Mouse (Mus musculus) embryo, embryonic 11 days (tissue): ENCODE results near the gene Mrln.

Experiments
- DNase-seq: peaks from one replicate; pipeline ENCODE4 v3.0.0-alpha.2; 2015

Gene Mrln

DNA sequence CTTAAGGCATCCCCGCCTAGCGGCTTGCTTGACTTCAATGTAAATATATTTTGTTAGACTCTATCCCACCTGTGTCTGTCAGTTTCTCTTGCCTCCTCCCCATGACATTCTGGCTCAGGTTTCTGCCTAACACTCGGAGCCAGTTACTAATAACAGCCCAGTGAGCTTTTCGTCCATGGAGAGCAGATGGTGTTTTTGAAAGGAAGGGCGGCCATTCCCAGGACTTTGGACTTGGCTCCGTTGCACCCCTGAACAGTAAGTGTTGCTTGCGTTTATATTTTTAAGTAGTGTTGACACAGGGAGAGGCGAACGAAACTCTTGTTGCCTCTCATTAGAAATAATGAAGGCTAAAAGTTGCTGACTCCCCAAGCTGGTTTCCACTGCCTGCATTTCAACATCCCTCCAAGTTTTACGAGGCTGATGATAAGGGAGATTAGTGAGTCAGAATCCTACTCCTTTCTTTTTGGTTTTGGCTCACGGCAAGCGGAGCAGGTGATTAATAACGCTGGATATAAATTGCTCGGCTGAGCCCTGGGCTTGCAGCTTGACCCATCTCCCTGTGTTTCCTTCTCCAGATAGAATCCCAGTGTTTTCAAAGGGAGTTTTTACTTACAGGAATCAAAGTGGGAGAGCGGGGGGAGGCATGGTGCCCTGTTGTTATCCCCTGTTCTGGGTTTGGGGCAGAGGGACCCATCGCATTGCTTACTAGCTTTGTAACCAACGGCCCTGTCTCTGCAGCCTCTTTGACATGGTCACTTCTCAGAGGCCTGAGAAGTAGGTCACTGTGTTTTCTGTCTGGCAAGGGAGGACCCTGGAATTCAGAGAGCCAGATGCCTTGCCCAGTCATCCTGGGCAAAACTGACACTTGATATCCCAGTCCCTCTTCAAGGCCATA lies at the start of gene Mrln:
TSS of gene Mrln (plus strand) at position 160 of the 895 bp plus-strand sequence.
- peak; percentile 40 for DNase-seq

DNA sequence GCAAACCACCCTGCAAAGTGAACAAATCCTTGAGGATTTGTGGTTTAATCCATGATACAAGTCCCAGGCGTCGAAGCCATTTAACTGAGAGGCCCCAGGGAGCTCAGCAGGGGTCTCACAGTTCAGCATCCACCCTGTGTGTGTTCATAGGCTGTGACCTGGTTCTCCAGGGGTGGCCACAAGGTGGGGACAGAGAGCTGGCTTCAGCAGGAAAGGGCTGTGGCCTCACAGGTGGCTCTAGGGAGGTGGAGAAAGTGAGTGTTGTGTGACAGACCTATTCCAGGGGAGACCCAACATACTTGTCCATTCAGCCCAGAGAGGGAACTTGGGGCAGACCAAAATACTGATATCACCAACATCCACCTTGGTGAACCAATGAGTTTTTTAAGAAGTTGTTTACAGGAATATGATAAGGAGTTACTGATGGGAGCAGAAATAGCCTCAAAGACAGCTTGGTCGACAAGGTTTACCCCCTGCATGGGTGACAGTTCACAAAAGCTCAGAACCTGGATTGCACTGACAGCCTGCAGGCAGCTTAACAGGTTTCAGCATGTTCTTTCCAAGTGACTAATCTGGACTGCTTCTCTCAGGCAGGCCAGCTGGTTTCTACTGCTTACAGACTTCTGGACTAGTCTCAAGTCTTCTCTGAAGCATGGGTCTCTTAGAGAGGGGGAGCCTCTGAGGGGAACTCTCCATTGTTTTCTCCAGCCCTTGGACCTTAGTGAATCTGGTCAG lies 47.9 kb upstream of the Mrln start:
- DNase-seq = no peak

GRCm38 (mm10) chr10:70159651-70160320 lies 44.7 kb upstream of the Mrln start:
- no peak for DNase-seq

DNA sequence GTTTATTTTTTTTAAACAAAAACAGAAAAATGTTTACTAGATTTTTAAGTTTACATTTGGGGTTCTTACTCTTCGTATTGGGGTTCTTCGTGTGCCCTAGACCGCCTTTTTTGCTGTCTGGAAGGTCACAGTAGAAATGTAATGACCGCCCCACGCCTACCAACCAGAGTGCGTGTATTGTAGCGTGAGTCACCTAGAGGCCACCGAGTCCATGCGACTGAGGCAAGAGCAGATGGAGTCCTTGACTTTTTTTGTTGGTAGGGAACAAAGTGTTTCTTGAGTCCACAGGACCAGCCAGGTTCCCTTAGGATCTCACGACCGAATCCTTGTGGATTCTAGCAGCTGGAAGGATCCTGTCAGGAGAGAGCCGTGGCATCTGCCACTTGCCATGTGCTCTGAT lies 43.7 kb upstream of the Mrln start:
- DNase-seq = no peak

DNA sequence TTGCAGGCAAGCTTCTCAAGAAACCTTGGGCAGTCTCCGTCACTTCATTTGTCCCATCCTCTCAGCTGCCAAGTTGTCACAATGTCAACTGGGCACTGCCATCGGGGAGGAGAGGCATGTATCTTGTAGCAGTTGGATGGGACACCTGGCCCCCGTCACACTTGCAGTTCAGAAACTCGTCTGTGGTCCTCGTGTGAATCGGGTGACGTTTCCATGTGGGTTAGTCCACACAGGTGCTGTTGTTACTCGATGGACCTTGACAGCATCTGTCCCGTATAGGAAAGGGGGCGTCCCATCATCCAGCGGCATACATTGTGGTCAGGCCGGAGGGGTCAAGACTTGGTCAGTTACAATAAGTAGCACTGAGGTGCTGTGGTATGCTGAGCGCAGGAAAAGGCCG lies 43.0 kb upstream of the Mrln start:
- no peak for DNase-seq

DNA sequence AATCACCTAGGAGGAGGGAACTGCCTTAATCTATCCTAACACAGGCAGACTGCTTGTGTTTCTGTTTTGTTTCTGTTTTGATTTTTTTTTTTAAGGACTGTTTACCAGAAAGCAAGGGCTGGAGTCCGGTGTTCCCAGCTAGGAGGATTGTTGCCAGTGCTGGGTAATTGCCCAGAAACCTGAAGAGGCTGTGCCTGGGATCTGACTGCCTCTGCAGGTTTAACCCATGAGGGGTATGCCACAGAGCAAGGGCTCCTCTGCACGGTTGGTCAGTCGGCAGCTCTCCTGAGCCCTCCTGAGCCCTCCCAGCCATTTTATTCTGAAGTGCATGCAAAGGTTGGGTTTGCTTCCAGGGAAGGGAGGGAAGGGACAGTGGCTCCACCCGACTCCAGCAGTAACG lies 40.8 kb upstream of the Mrln start:
- no peak for DNase-seq

DNA sequence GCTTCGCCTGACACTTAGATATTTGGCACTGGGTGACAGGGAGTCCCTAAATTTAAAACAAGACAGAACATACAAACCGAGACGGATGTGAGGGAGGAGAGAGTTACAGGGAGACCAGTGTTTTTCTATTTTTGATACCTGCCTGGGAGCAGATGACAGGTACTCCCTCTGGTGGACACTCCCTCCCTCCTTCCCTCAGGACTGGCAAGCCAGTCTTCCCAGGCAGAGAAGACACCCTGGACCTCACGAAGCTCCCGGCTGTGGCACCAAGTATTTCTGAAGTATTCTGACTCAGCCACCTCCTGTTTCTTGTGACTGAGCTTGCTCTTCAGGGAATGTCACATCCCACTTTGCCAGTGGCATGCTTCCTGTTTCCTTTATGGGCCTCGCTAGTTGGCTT lies 38.6 kb upstream of the Mrln start:
- DNase-seq = no peak

DNA sequence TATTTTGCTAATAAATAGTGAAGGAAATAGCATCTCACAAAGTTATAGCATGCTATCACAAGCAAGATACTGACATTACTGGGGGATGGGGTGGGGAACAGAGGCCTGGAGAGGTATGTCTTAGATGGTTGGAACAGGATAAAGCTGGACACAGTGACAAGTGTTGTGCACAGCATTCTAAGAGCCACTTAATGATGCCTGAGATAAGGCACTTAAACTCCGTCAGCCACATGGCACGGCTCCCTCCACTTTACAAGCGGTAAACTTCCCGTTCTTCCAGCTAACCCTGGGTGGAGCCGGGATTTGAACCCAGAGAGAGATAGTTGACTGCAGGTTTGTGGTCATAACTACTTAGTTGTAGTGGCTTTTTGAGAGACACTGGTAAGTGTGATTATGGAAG lies 38.0 kb upstream of the Mrln start:
- DNase-seq = no peak

GRCm38 (mm10) chr10:70167625-70168024 lies 36.8 kb upstream of the Mrln start:
- no peak for DNase-seq

DNA sequence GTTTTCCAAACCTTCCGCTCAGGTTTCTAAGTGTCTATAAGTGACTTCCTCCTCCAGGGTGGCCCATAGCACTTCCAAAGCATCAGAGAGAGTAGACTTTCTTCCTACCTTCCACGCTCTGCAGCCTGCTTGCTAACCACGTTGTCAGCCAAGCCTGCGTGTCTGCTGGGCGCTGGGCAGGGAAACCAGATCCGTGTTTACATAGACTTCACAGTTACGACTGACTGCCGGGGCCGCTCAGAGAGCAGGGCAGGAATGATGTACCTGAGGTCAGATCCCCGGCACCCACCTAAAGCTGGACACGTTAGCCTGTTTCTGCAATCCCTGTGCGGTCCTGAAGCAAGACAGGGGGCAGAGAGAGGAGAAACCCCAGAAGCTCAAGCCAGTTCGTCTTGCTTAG lies 36.1 kb upstream of the Mrln start:
- DNase-seq = no peak

- no peak for DNase-seq
These were observed 35.4 kb upstream of the Mrln start for GRCm38 (mm10) chr10:70169044-70169443.

GRCm38 (mm10) chr10:70173314-70173713 lies 31.1 kb upstream of the Mrln start:
- peak; percentile 71 for DNase-seq

- DNase-seq = no peak
These were observed 29.8 kb upstream of the Mrln start for GRCm38 (mm10) chr10:70174494-70175190.

GRCm38 (mm10) chr10:70180727-70181126 lies 23.7 kb upstream of the Mrln start:
- DNase-seq = no peak

DNA sequence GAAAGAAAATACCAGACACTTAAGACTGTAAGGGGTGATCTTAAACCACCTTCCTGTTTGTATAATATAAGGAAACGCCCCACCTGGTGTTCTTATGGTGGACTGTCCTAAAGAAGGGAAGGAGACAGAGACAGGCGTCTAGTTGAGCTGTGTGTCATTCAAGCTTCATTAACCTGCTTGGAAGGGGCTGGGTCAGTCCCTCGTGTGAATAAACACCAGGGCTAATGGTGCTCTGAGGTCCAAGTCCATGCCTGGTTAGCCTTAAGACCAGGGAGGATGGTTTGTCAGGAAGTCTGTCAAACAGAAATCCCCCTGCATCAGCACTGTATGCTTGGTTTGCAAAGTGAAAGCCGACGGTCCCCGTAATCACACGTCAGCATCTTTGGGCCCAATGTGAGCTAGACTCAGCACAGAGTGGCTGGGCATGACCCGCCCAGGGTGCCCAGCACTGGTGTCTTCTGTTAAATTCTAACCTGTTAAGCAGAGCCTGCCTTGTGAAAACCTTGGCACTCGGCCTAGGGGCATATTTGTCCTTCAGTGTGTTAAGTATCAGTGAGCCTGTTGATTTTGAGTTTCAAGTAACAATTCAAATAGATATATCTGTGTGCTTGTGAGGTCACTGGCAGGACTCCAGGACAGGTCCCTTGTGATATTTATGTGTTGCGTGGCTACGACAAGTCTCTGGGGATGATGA lies 23.0 kb upstream of the Mrln start:
- DNase-seq = no peak

DNA sequence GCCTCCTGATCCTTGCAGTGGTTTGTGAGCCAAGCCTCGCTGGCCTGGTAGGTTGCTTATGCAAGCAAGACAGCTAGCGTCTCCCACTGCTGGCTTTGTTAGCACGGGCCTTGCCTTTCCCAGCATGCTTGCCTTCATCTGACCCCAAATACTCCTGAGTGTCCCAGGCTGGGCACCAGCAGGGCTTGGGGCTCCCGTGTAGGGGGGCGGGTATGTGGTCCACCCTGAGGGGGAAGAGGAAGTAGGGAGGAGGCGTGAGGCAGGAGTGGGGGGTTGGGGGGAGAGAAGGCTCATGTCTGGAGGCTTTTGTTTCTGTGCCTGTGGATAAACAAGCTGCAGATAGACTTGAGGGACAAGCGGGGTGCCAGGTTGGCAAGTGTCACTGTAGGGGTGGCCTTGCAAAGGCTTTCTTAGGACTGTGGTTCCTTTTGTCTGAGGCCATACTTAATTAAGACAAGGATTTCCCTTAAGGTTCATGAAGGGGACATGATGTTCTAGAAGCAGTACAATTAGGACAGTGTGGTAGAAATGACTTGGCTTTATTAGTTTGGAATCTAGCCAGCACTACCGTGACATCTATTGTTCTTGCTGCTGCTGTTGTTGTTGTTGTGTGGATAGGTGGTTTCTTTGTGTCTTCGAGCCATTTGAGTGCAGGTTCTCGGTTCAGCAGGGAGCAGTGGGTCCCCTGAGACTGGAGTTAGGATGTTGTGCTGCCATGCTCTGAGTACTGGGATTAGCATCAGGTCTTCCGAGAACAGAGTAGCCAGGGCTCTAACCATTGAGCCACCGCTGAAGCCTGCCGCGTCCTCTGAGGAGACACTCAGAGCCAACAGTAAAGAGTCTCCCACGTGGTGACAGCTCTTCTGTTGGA lies 21.0 kb upstream of the Mrln start:
- DNase-seq = no peak

DNA sequence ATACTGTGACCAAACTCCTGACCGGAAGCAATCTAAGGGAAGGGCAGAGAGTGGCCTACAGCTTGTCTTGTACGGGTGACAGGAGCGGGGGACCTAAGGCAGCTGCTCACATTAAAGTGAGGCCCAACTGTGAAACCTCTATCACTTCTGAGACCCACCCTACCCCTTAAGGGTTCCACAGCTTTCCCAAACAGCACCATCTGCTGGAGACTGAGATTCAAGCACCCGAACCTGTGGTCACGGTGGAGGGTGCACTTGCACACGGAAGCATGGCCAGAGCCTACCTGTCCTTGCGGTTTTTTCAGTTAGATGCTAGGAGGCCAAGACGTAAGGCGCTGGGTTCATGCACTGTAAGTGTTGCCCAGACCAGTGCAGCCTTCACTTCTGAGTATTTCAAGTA lies 18.3 kb upstream of the Mrln start:
- no peak for DNase-seq

DNA sequence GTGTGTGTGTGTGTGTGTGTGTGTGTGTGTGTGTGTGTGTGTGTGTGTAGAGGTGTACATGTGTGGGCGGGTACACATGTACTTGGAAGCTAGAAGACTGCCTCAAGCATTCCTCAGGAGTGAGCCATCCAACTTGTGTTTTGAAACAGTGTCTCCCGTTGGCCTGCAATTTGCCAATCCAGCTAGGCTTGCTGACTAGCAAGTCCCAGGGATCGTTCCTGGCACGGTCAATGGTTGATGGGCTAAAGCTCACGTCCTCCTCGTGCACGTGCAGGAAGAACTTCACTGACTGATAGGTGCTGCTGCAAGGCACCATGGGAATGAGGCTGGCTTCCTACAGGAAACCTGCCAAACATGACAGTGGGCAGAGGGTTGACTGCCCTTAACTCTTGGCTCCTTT lies 17.9 kb upstream of the Mrln start:
- DNase-seq = no peak

DNA sequence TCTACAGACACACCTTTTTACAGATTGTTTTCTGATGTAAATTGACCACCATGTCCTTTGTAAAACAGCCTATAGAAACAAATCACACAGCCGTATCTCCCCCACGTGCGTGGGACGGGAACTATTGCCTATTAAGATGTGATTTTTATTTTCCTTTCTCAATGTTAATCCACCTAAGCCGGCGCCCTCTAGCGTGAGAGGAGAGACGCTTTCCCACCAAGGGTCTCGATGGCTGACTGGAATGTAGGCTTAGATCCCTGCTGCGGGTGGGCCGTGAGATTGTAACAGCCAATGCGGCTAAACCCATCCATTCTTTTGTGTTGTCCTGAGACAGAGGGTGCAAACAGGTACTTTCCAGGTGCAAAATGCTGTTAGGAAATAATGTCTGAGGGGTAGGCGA lies 14.6 kb upstream of the Mrln start:
- no peak for DNase-seq

DNA sequence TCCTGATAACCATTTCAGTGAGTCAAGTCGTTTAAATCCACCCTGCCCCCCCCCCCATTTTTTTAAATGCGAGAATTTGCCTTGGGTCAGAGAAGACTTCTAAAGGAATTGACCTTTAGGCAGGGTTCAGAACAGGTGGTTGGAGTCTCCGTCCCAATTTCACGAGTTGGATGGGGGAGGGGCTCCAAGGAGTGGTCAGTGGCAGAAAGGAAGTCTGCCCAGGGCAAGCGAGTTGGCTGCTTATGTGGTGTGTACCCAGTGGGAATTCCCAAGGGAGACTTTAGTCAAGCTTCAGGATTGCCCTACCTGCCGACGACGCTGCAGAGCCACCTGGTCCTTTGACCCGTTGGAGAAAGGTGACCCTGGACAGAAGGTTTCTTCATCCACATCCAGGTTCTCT lies 10.2 kb upstream of the Mrln start:
- no peak for DNase-seq

- peak; percentile 17 for DNase-seq
These were observed 9.2 kb upstream of the Mrln start for GRCm38 (mm10) chr10:70195279-70195678.
